Mouse (Mus musculus): Measurements from ENCODE around the gene Tprgl. TPM values are rescaled to one million over a fixed set of nuclear protein-coding genes. Genes with fewer than 3 reads are reported as not detected.

The Tprgl gene
- total RNA-seq, 2 experiments from 2014 or later: 101 to 113 TPM

DNA sequence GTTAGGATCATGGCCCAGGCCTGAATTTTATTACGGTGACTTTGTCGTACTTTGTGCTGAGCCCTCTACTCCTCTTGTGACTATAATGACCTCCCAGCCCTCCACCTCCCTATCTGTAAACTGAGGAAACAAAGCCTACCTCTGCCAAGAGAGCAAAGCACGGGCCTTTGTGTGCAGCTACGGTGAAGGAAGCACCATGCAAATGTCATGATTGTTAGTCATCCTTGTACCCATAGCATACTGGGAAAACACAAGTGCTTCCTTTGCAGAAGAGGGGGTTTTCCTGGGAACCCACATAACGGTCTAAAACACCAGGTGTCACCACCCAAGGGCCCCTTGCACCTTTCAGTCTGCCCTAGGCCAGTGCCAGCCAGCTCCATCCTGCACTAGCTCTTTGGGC is 35.3 kb downstream of the Tprgl start:
- ATAC-seq (replicated peaks; ENCODE audit: low FRiP score, poor library complexity, severe bottlenecking): no peak

DNA sequence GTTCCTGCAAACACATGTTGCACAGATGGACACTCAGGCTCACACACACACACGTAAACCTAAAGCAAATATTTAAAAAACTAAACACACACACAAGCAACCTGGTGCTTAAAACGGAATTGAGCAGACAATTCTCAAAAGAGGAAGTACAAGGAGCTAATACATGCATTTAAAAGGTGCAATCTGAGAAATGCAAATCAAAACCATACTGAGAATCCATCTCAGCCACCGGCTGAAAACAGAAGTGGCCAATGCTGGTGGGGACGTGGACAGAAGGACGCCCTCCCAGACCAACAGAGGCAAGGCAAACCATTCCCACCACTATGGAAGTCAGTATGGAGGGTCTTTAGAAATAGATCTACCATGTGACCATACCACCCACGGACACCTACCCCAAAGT is 36.9 kb downstream of the Tprgl start:
- ATAC-seq (replicated peaks; ENCODE audit: low FRiP score, poor library complexity, severe bottlenecking): no peak

DNA sequence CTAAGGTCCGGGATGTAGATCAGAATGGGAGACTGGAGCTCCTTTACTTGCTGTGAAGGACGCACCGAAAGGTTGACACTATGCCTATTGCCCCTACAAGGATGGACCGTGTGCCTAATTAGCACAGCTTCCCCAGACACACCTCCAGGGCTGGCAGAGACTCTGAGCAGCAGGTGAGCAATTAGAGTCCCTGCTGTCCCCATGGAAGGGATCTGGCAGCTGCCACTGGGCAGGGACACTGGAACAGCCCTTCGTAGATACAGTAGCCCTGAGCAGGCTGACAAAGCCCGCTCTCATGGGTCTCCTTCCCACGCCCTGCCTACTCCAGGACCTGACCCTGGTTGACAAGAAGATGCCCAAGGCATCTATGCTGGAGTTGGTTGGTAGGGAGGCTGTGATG is 38.1 kb downstream of the Tprgl start:
- no peak for ATAC-seq (replicated peaks; ENCODE audit: low FRiP score, poor library complexity, severe bottlenecking)

DNA sequence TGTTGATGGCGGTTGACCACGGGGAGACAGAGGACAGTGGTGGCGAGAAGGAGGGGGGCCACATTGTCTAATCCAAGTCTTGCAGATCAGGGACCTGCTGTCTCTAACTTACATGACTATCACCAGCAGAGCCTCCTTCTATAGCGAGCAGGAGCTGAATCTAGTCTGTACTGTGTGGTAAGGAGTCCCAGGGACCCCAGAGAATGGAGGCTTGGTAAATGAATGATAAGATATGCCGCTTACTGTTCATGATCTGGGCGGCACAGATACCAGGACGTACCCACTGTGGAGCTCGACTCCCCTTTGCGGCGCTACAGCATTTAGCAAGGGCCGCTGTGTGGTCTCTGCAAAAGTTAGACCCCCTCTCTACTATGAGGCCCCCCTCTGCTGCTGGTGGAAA is 38.7 kb downstream of the Tprgl start:
- ATAC-seq (replicated peaks; ENCODE audit: low FRiP score, poor library complexity, severe bottlenecking): peak; percentile 77

DNA sequence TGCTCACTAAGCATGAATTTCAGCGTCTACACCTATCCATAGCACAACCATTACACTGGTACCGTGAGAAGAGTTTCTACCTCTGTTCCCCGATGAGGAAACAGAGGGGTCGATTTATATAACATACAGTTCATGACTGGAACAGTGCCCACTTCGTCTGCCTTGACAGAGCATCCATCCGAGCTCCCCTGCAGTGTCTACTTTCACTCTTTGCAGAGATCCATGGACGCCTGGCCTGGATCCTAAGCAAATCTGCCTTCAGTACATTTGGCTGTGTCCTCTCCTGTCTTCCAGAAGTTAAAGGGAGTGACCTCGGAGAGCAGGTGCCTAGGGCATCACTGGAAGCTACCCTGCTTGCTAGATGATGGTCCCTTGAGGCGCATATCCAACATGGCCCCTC is 41.3 kb downstream of the Tprgl start:
- ATAC-seq (replicated peaks; ENCODE audit: low FRiP score, poor library complexity, severe bottlenecking): no peak

DNA sequence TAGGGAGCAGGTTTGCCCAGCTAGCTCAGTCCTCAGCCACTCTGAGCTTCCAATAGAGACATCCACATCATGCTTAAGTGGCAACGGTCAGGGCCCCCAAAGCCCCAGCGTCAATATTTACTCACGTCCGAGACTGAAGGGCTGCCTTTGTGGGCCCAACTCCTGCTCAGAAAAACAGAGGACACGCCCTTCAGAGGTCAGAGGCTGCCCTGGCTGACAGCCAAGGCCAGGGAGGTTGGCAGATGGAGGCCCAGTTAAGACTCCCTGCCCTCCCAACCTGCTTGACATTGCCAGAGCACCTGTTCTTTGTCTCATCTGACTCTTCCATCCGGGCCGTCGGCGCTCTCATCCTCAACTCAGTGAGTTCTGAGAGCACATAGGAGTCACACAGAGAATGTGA is 41.7 kb downstream of the Tprgl start:
- peak; percentile 73 for ATAC-seq (replicated peaks; ENCODE audit: low FRiP score, poor library complexity, severe bottlenecking)

DNA sequence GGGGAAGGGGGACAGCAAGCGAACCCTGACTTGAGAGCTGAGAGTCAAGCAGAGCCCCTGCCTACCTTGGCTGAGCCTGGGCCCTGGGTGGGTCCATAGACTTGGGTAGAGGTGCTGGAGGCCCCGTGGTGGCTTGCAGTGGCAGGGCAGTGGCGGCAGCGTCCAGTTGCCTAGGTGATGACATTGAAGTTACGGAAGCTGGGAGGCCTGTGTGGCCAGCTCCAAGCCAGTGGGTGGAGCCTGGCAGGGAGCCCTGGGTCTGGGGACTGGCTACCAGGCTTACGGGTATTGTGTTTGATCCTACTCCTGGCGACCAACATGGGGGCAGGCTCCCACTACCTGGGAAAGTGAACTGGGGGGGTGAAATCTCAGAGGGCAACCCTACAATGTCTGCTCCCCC is 44.0 kb downstream of the Tprgl start:
- ATAC-seq (replicated peaks; ENCODE audit: low FRiP score, poor library complexity, severe bottlenecking): no peak

DNA sequence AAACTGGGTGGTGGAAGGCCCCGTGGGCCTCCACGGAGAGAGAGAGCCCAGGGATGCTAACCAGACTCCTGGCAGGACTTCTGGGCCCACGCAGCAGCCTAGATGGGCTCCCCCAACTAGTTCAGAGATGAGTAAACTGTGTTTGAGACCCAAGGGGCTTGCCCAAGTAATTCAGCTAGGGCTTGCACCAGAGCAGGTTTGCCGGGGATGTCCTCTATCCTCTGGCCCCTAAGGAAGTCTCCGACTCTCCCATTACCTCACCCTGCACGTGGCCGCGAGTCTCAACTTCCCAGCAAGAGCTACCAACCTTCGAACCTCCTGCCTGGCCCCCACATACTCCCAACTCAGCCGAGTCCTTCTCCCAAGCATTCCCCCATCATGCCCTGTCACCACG is 50.6 kb downstream of the Tprgl start:
- no peak for ATAC-seq (replicated peaks; ENCODE audit: low FRiP score, poor library complexity, severe bottlenecking)

DNA sequence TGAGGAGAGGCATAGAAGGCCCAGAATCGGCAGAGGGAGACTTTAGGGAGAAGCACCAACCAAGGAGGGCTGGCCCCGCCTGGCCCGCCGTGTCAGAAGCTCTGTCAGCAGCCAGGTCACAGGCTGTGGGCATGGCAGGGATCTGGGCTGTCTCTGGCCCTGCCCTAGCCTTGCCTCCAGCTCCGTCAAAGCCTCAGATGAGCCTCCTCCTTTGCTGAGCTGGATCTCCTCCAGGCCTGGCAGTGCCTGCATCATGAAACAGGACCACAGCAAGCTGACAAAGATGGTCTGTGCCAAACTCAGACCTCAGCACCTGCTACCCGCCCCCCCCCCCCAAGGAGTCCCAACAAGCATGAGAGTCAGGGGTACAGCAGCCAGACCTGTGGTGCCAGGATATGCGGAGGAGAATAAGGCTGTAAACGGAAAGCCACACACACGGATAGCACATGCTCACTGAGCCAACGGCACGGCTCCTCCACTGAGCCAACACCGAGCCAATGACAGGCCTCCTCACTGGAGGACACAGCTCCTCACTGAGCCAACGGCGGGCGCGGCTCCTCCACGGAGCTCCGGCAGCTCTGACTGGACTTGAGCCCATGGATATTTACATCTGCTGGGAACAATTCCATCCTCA is 51.1 kb downstream of the Tprgl start:
- ATAC-seq (replicated peaks; ENCODE audit: low FRiP score, poor library complexity, severe bottlenecking): no peak

Other genes starting within 250 kb of the Tprgl start
- 26.0 and 66.7 TPM in 2 replicates for gene A430005L14Rik, start 203.4 kb downstream of the Tprgl start, total RNA-seq (2015; ENCODE audit: low replicate concordance)
- 17.5 and 39.3 TPM in 2 replicates for gene A430005L14Rik, start 203.4 kb downstream of the Tprgl start, total RNA-seq (2017; ENCODE audit: low replicate concordance)
- gene Dffb, start 185.5 kb downstream of the Tprgl start, total RNA-seq (2015; ENCODE audit: low replicate concordance): 5.0 and 10.8 TPM in 2 replicates
- gene Dffb, start 185.5 kb downstream of the Tprgl start, total RNA-seq (2017; ENCODE audit: low replicate concordance): 3.3 and 7.1 TPM in 2 replicates
- 5.0 and 7.9 TPM in 2 replicates for gene Cep104, start 185.5 kb downstream of the Tprgl start, total RNA-seq (2015; ENCODE audit: low replicate concordance)
- gene Cep104, start 185.5 kb downstream of the Tprgl start, total RNA-seq (2017; ENCODE audit: low replicate concordance): 11.6 and 13.8 TPM in 2 replicates
- 11.5 and 13.8 TPM in 2 replicates for gene Lrrc47, start 148.9 kb downstream of the Tprgl start, total RNA-seq (2015; ENCODE audit: low replicate concordance)
- 53.3 and 61.0 TPM in 2 replicates for gene Lrrc47, start 148.9 kb downstream of the Tprgl start, total RNA-seq (2017; ENCODE audit: low replicate concordance)
- 62.0 and 72.9 TPM in 2 replicates for gene Smim1, start 134.4 kb downstream of the Tprgl start, total RNA-seq (2015; ENCODE audit: low replicate concordance)
- 26.7 and 39.6 TPM in 2 replicates for gene Smim1, start 134.4 kb downstream of the Tprgl start, total RNA-seq (2017; ENCODE audit: low replicate concordance)
- not detected in 2 replicates for gene Ccdc27, start 118.0 kb downstream of the Tprgl start, total RNA-seq (2015; ENCODE audit: low replicate concordance)
- not detected in 2 replicates for gene Ccdc27, start 118.0 kb downstream of the Tprgl start, total RNA-seq (2017; ENCODE audit: low replicate concordance)
- not detected in 2 replicates for gene Trp73, start 20.5 kb downstream of the Tprgl start, total RNA-seq (2015; ENCODE audit: low replicate concordance)
- gene Trp73, start 20.5 kb downstream of the Tprgl start, total RNA-seq (2017; ENCODE audit: low replicate concordance): not detected in 2 replicates
- 13.0 and 17.7 TPM in 2 replicates for gene Wrap73, start 18.3 kb downstream of the Tprgl start, total RNA-seq (2015; ENCODE audit: low replicate concordance)
- gene Wrap73, start 18.3 kb downstream of the Tprgl start, total RNA-seq (2017; ENCODE audit: low replicate concordance): 3.2 and 9.4 TPM in 2 replicates
- not detected in 2 replicates for gene Megf6, start 10.1 kb upstream of the Tprgl start, total RNA-seq (2015; ENCODE audit: low replicate concordance)
- gene Megf6, start 10.1 kb upstream of the Tprgl start, total RNA-seq (2017; ENCODE audit: low replicate concordance): not detected in 2 replicates
- not detected in 2 replicates for gene Arhgef16, start 141.0 kb upstream of the Tprgl start, total RNA-seq (2015; ENCODE audit: low replicate concordance)
- gene Arhgef16, start 141.0 kb upstream of the Tprgl start, total RNA-seq (2017; ENCODE audit: low replicate concordance): not detected in 2 replicates
- not detected in 2 replicates for gene B230104I21Rik, start 175.5 kb upstream of the Tprgl start, total RNA-seq (2015; ENCODE audit: low replicate concordance)
- gene B230104I21Rik, start 175.5 kb upstream of the Tprgl start, total RNA-seq (2017; ENCODE audit: low replicate concordance): not detected in 2 replicates

Data from erythroid progenitor cell, adult 5-6 weeks (primary cell).